17 mouse cellular contexts compared by ENCODE assay signal in genomic region chr7:37774463-37774970, GRCm38 (mm10). TPM values are rescaled to one million over a fixed set of nuclear protein-coding genes. Genes with fewer than 3 reads are reported as not detected.
DNase-seq lines count a peak whose midpoint lies in the region; ATAC-seq lines count a peak whose summit lies in the region.
"Had no signal": no experiment of that assay in that cellular context is flagged by ENCODE, and none has a peak within 500 bp of the region (broad histone marks: within the 10 kb centered on the region; RNA-seq: fewer than 3 reads in every experiment).

No protein-coding gene starts in this region.

- no peak overlapping the region for H3K27ac ChIP-seq in hindbrain, embryonic 14.5 days
- H3K27ac ChIP-seq in heart, embryonic 12.5 days (ENCODE audit: poor library complexity, severe bottlenecking): no peak overlapping the region

- no peak overlapping the region for H3K9ac ChIP-seq in hindbrain, embryonic 14.5 days
- no peak overlapping the region for H3K9ac ChIP-seq in heart, embryonic 12.5 days

- no peak for ATAC-seq in hindbrain, embryonic 14.5 days (ENCODE audit: low FRiP score)
- ATAC-seq in heart, embryonic 12.5 days (ENCODE audit: insufficient number of reproducible peaks, low FRiP score): no peak

- H3K4me2 ChIP-seq in hindbrain, embryonic 14.5 days (replicated peaks): peak overlapping the region; percentile 79; the same call in 1 of the 2 replicates
- no peak overlapping the region for H3K4me2 ChIP-seq in heart, embryonic 12.5 days
- H3K4me2 ChIP-seq: heart, embryonic 11.5 days had no signal

- no peaks in the 10 kb centered on the region for H3K36me3 ChIP-seq in hindbrain, embryonic 14.5 days (replicated peaks; ENCODE audit: control insufficient read depth, insufficient read depth)
- no peaks in the 10 kb centered on the region for H3K36me3 ChIP-seq in heart, embryonic 12.5 days

- intact Hi-C loops in heart, postnatal 10 days (cut with DNase I): loop anchor here (5.0 to 10.0 kb wide), 6 partner anchors 63 to 1870 kb away; no protein-coding TSS in a partner anchor

- no peak overlapping the region for H3K4me3 ChIP-seq in hindbrain, embryonic 14.5 days (replicated peaks; ENCODE audit: low read length)
- H3K4me3 ChIP-seq in heart, embryonic 12.5 days: no peak overlapping the region

- H3K27me3 ChIP-seq in hindbrain, embryonic 14.5 days (ENCODE audit: control insufficient read depth, insufficient read depth, low read length): peaks cover 3% of the 10 kb centered on the region
- H3K27me3 ChIP-seq in heart, embryonic 12.5 days (replicated peaks): peaks cover 63% of the 10 kb centered on the region

- H3K4me1 ChIP-seq in hindbrain, embryonic 14.5 days (replicated peaks; ENCODE audit: control insufficient read depth, insufficient read depth, low read length): peaks cover 10% of the 10 kb centered on the region; the same call in 1 of the 2 replicates
- peaks cover 9% of the 10 kb centered on the region for H3K4me1 ChIP-seq in heart, embryonic 12.5 days (replicated peaks)

- peak; percentile 76 for DNase-seq in heart, adult 11 months
- DNase-seq in heart, postnatal 10 days: no peak
- DNase-seq in Muller cell, postnatal 12 days (ENCODE audit: inconsistent ontology term): peak; percentile 43
- DNase-seq in cerebellum, adult 9-10 months: peak; percentile 53
- DNase-seq in hindbrain, embryonic 14.5 days (ENCODE audit: low spot score): no peak
- no peak for DNase-seq in yolk sac, embryonic 10.5 days (ENCODE audit: low spot score)
- DNase-seq: gastrocnemius, postnatal 36 days; heart, postnatal 4 days; kidney, adult 11 months; kidney, postnatal 25 days; layer of hippocampus, adult 9-11 months; liver; lung, adult 2 months; right cerebral cortex, postnatal 4 days had no signal

- H3K9me3 ChIP-seq in hindbrain, embryonic 14.5 days (ENCODE audit: control insufficient read depth, low read length): no peaks in the 10 kb centered on the region
- no peaks in the 10 kb centered on the region for H3K9me3 ChIP-seq in heart, embryonic 12.5 days (replicated peaks)

- WGBS in hindbrain, embryonic 14.5 days: 29% methylated on average over 11 of the region's 11 CpGs
- WGBS in heart, embryonic 12.5 days: 32% methylated on average over 11 of the region's 11 CpGs

RNA-seq across cellular contexts. Expression of gene Zfp536, which starts 1.1 kb away (rescaled TPM):
- total RNA-seq in heart, postnatal 10 days (2021): 10 to 100 TPM; 10.6 to 13.3 TPM
- 35.6 and 43.0 TPM in 2 replicates for polyA plus RNA-seq in hindbrain, embryonic 14.5 days (2014; fragmentation: Nextera tagmentation; extraction: Ambion mirVana)
- 4.7 and 5.1 TPM in 2 replicates for polyA plus RNA-seq in heart, embryonic 12.5 days (2016; fragmentation: Nextera tagmentation; extraction: Ambion mirVana)
- total RNA-seq: common myeloid progenitor, adult 5-6 weeks had no signal

Comparison
In these comparisons a context has a peak if more than half of its experiments do, and no peak if none do; other contexts are left out.
1. DNase-seq: peak in heart, adult 11 months (single experiment), Muller cell, postnatal 12 days (single experiment) and cerebellum, adult 9-10 months (single experiment); none in heart, postnatal 10 days (0 of 2), hindbrain, embryonic 14.5 days (single experiment) and yolk sac, embryonic 10.5 days (single experiment).